Mouse (Mus musculus): ENCODE results near the gene Tctn1. TPM values are rescaled to one million over a fixed set of nuclear protein-coding genes. Genes with fewer than 3 reads are reported as not detected.

Tctn1 gene
- polyA plus RNA-seq, 1 experiment from 2014 or later = 3.9 TPM

DNA sequence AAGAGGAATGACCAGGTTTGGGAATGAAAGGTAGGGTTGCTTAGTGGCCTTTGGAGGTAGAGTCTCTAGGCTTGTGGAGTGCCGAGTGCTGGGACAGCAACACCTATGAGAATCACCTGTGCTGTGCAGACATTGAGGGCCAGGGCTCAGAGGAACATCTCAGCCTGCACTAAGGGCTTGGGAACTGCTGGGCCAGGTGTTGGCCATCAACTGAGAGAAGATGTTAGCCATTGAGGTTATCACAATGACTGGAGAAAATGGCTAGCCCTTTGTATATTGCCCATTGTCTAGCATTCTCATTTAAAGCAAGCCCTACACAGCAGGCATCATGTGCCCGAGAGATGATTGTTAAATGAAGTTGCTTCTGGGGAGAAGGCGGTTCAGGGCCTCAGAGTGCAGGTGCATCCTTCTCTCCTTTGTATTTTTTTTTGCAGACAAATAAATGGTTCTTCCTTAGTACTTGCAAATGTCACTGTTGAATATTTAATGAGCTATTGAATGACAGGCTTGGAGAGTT is 30.0 kb upstream of the Tctn1 start:
- H3K27ac ChIP-seq = no peak overlapping the region

DNA sequence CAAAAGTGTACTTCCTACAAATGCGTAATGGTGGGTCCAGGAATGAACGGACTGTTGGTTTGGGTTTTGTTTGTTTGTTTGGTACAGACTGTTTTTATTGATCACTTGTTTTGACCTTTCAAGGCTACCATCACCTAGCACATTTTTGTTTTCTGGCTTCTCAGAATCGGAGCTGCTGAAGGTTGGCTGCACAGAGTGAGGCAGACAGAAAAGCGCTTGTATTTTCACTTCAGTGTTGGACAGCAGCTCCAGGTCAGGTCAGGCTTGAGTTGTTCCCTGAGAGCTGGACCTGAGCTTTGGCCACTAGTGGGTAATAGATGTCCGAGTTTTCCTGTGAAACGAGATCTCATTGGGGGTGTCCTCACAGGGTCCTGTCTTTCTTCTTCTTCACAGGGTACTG is 28.9 kb upstream of the Tctn1 start:
- Histone ChIP-seq H3K4me3 (ENCODE audit: inconsistent target) (no peak overlapping the region), H3K27ac (no peak overlapping the region), H3K36me3 (ENCODE audit: inconsistent target) (no peaks in the 10 kb centered on the region), H3K79me2 (ENCODE audit: inconsistent target) (peaks cover 100% of the 10 kb centered on the region)
- WGBS (ENCODE audit: missing documents) = 100% methylated on average over 6 of the region's 6 CpGs

More for the DNA sequence above, 30.0 kb upstream of the Tctn1 start:
- Histone ChIP-seq H3K4me3 (ENCODE audit: inconsistent target) (no peak overlapping the region), H3K36me3 (ENCODE audit: inconsistent target) (no peaks in the 10 kb centered on the region), H3K79me2 (ENCODE audit: inconsistent target) (peaks cover 100% of the 10 kb centered on the region)
- 87% methylated on average over 3 of the region's 3 CpGs for WGBS (ENCODE audit: missing documents)

DNA sequence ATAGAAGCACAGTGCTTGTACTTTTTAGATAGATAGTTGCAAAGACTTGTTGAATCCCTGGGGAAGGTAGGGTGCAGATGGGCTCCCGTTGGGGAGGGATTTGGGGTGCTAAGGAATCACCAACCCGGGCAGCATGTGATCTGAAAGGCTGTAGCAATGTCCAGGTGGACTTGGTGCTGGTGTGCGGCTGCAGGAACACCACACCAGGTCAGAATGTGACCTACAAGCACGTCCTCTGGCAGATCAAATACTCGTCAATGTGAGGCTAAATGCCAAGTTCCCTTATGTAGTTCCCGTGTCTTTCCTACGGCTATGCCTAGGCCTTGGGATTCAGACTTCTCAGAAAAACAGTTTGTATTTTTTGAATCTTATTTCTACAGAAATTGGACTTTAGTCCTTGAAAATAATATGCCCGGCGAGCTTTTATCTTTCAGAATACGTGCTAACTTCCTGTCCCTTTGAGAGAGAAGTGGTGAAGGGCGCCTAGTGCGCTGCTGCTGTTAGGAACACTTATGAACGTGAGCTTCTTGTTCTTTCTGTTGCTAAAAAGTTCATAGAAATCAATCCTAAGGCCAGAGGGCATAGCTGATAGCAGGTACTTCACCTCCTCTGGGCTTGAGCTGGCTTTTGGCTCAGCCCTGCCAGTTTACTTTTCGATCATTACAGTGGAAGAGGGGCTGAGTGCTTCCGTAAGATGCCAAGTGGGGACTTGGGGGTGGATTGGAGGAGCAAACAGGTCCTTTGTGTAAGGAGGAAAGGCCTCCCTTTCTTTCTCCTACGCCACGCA is 27.5 kb upstream of the Tctn1 start:
- Histone ChIP-seq H3K4me3 (ENCODE audit: inconsistent target) (no peak overlapping the region), H3K36me3 (ENCODE audit: inconsistent target) (no peaks in the 10 kb centered on the region), H3K27ac (no peak overlapping the region), H3K79me2 (ENCODE audit: inconsistent target) (peaks cover 100% of the 10 kb centered on the region)
- 63% methylated on average over 15 of the region's 17 CpGs for WGBS (ENCODE audit: missing documents)

GRCm38 (mm10) chr5:122291149-122291548 is 26.9 kb upstream of the Tctn1 start:
- Histone ChIP-seq H3K79me2 (ENCODE audit: inconsistent target) (peaks cover 100% of the 10 kb centered on the region), H3K36me3 (ENCODE audit: inconsistent target) (no peaks in the 10 kb centered on the region), H3K27ac (no peak overlapping the region), H3K4me3 (ENCODE audit: inconsistent target) (no peak overlapping the region)
- 89% methylated on average over 6 of the region's 6 CpGs for WGBS (ENCODE audit: missing documents)

- Histone ChIP-seq H3K27ac (no peak overlapping the region), H3K4me3 (ENCODE audit: inconsistent target) (no peak overlapping the region), H3K36me3 (ENCODE audit: inconsistent target) (no peaks in the 10 kb centered on the region), H3K79me2 (ENCODE audit: inconsistent target) (peaks cover 86% of the 10 kb centered on the region)
- WGBS (ENCODE audit: missing documents) = 96% methylated on average over 4 of the region's 4 CpGs
Observed at GRCm38 (mm10) chr5:122288147-122288811, 24.0 kb upstream of the Tctn1 start.

DNA sequence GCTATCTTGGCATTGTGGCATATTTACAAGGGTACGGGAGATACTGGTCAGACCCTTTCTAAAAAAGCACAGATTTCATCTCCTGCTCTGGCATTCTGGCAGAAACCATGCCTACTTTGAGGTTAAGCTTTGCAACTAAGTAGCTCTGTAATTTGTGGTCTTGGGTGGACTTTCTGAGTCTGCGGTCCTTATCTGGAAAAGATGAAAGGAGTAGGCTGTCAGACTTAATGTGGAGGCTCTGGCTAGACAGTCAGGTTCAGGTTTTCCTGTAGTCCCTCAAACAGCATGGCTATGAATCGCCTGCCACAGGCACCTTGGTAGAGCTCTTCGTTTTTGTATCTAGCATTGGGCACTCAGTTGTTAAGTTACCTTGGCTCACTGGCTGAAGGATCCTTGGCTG is 22.8 kb upstream of the Tctn1 start:
- no peak overlapping the region for H3K27ac ChIP-seq
- H3K79me2 ChIP-seq (ENCODE audit: inconsistent target) = peaks cover 74% of the 10 kb centered on the region

DNA sequence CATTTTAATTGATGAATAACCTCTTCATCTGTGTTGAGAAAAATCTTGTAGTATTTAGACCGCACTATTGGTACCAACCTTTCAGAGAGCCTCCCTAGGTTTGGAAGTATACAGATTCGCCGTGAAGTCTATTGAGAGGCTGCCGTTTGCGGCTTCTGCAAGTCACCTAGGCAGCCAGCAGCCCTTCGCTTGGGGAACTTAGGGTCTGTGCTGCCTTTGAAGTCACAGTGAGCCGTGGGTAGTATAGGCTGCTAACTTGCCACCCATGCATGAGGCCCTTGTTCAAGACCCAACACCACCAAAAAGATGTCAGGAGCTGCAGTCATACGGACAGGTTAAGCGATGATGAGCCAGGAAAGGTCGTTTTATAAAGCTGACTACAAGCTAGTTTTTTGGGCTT is 21.9 kb upstream of the Tctn1 start:
- no peak overlapping the region for H3K4me3 ChIP-seq (ENCODE audit: inconsistent target)
- no peaks in the 10 kb centered on the region for H3K36me3 ChIP-seq (ENCODE audit: inconsistent target)
- peaks cover 65% of the 10 kb centered on the region for H3K79me2 ChIP-seq (ENCODE audit: inconsistent target)
- WGBS (ENCODE audit: missing documents) = 87% methylated on average over 10 of the region's 10 CpGs
- no peak overlapping the region for H3K27ac ChIP-seq

More for the DNA sequence above, 22.8 kb upstream of the Tctn1 start:
- WGBS (ENCODE audit: missing documents) = 86% methylated on average over 4 of the region's 4 CpGs
- H3K4me3 ChIP-seq (ENCODE audit: inconsistent target) = no peak overlapping the region
- no peaks in the 10 kb centered on the region for H3K36me3 ChIP-seq (ENCODE audit: inconsistent target)

- H3K79me2 ChIP-seq (ENCODE audit: inconsistent target) = peaks cover 61% of the 10 kb centered on the region
- H3K27ac ChIP-seq = no peak overlapping the region
- peak overlapping the region; percentile 52 for H3K4me3 ChIP-seq (ENCODE audit: inconsistent target)
- H3K36me3 ChIP-seq (ENCODE audit: inconsistent target) = no peaks in the 10 kb centered on the region
- WGBS (ENCODE audit: missing documents) = 28% methylated on average over 7 of the region's 7 CpGs
Observed at GRCm38 (mm10) chr5:122285767-122286150, 21.5 kb upstream of the Tctn1 start.

DNA sequence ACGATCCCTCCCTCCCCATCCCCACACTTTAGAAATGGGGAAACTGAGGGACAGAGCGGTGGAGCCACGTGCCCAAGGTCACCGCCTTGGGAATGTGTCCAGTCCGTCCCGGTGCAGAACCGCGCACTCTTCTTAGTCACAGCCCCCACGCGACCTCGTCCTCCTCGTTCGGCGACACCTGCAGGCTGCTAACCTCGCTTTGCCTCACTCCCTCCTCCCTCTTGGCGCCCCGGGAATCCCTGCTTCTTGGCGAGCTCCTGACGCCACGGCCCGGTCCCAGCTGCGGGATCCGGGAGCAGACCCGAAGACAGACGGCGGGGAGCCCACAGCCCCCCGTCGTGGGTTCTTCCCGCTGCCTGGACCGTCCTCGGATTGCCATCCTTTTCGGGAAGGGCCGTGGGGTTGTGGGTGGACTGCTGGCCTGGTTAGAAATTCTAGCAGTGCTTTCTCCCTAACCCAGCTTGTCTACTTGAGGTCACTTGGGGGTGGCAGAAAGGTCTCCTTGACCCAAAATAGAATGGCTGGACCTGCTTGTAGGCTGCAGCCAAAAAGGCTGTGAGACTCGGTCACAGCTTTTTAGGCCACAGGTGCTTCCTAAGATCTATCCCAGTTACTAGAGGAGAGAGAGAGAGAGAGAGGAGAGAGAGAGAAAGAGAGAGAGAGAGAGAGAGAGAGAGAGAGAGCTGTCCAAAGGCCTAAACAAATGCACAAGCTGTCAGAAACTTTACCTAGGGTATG is 20.9 kb upstream of the Tctn1 start:
- WGBS (ENCODE audit: missing documents) = under 1% methylated on average over 34 of the region's 34 CpGs
- Histone ChIP-seq H3K27ac (no peak overlapping the region), H3K4me3 (ENCODE audit: inconsistent target) (peak overlapping the region; percentile 52), H3K79me2 (ENCODE audit: inconsistent target) (peaks cover 56% of the 10 kb centered on the region), H3K36me3 (ENCODE audit: inconsistent target) (no peaks in the 10 kb centered on the region)

- peaks cover 48% of the 10 kb centered on the region for H3K79me2 ChIP-seq (ENCODE audit: inconsistent target)
- WGBS (ENCODE audit: missing documents) = under 1% methylated on average over 104 of the region's 114 CpGs
- peak within 1 kb of the TSS; percentile 10; the same call in 1 of the 2 replicates for H3K27ac ChIP-seq
- H3K36me3 ChIP-seq (ENCODE audit: inconsistent target) = no peaks in the 10 kb centered on the region
- peak within 1 kb of the TSS; percentile 52 for H3K4me3 ChIP-seq (ENCODE audit: inconsistent target)
Observed at GRCm38 (mm10) chr5:122284183-122285028, 20.1 kb upstream of the Tctn1 start, which contains the start of gene Pptc7. Pptc7 (plus strand) TSS chr5:122284365.

- H3K27ac ChIP-seq = peak overlapping the region; percentile 10; the same call in 1 of the 2 replicates
- no peaks in the 10 kb centered on the region for H3K36me3 ChIP-seq (ENCODE audit: inconsistent target)
- no peak overlapping the region; the same call in 1 of the 2 replicates for H3K4me3 ChIP-seq (ENCODE audit: inconsistent target)
- H3K79me2 ChIP-seq (ENCODE audit: inconsistent target) = peaks cover 42% of the 10 kb centered on the region
- WGBS (ENCODE audit: missing documents) = 9% methylated on average over 2 of the region's 2 CpGs
Observed at GRCm38 (mm10) chr5:122283828-122284182, 19.5 kb upstream of the Tctn1 start.

DNA sequence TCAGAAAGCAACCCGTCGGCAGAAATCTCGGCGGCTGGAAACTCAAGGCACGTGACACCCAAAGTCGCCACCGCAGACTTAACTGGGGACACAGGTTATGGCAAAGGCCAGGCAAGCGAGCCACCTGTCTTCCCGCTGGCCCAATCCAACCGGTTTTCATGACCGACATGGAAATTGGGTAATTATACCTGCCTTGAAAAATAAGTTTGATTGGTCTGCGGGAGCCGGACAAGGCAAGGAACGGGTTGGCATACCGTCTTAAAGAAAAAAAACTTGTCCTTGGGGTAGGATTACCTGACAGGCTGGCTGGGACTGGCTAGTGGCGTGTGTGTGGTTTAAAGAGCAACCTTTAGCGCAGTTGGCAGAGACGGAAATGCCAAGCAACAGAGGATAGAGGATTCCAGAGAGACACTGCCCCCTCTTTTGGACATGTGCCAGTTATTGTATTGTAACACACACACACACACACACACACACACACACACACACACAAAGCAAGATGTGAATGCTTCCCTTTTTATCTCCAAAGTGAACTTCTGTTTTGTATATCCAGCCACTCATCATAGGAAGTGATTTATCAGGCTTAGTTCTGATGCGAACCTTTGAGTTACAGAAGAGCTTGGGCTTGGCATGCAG is 16.7 kb upstream of the Tctn1 start:
- H3K4me3 ChIP-seq (ENCODE audit: inconsistent target) = no peak overlapping the region
- peak overlapping the region; percentile 38 for H3K27ac ChIP-seq
- peaks cover 13% of the 10 kb centered on the region for H3K79me2 ChIP-seq (ENCODE audit: inconsistent target)
- no peaks in the 10 kb centered on the region for H3K36me3 ChIP-seq (ENCODE audit: inconsistent target)
- 38% methylated on average over 19 of the region's 19 CpGs for WGBS (ENCODE audit: missing documents)

GRCm38 (mm10) chr5:122280422-122280826 is 16.2 kb upstream of the Tctn1 start:
- Histone ChIP-seq H3K79me2 (ENCODE audit: inconsistent target) (peaks cover 8% of the 10 kb centered on the region), H3K36me3 (ENCODE audit: inconsistent target) (no peaks in the 10 kb centered on the region), H3K27ac (peak overlapping the region; percentile 38), H3K4me3 (ENCODE audit: inconsistent target) (no peak overlapping the region)
- 50% methylated on average over 6 of the region's 6 CpGs for WGBS (ENCODE audit: missing documents)

Measured in macrophage (primary cell).